Mouse (Mus musculus) granulocyte monocyte progenitor cell, adult 5-6 weeks (primary cell): ENCODE data around the gene Hnrnpa2b1. TPM values are rescaled to one million over a fixed set of nuclear protein-coding genes. Genes with fewer than 3 reads are reported as not detected.

Experiments used
- ATAC-seq: replicated peaks from 2 replicates; pipeline ENCODE4 v1.8.0; 2016; ENCODE audit warnings: mild to moderate bottlenecking, moderate TSS enrichment, inconsistent platforms; ENCODE audit not compliant: poor library complexity, severe bottlenecking
- total RNA-seq, 2 experiments: library from RNA; stranded (forward) in 1 of 2; stranded (reverse) in 1 of 2; fragments of 200-712, 200-1000 nt in 1 of 2; fragments of >200 nt in 1 of 2; fragmentation: Nextera tagmentation in 1 of 2; gene quantifications; 2 replicates each; pipeline ENCODE4 v1.2.3; 2014 to 2017

Gene Hnrnpa2b1
- total RNA-seq, 2 experiments from 2014 or later, result 1,312 to 1,481 TPM

DNA sequence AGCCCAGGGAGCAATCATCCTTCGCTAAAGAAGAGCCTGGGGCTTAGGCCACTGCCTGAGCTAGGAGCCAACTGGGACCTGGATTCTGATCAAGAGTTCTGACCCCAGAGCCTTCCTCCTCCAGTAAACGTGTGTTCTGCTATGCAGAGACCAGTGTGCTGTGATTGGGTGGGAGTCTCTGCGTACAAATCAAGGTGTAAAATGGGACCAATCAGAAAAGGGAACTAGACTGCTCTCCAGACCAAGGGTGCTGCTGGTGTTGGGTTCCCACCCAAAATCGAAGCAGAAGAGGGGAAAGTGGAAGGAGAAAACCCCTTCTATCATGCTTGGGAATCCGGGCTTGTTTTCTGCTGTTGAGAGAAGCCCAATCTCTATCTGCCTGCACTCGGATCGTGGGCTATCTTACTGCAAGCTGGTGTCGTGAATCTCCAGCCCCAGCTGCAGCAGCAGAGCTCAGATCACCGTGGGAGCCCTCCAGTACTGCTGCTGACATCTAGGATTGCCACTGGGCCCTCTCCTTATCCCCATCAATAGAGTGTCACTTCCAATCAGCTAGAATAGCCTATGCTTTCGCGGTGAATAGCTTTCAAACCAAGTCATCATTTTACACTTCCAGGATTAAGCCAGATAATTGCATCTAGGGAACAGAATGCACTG is 46.1 kb downstream of the Hnrnpa2b1 start:
- no peak for ATAC-seq

DNA sequence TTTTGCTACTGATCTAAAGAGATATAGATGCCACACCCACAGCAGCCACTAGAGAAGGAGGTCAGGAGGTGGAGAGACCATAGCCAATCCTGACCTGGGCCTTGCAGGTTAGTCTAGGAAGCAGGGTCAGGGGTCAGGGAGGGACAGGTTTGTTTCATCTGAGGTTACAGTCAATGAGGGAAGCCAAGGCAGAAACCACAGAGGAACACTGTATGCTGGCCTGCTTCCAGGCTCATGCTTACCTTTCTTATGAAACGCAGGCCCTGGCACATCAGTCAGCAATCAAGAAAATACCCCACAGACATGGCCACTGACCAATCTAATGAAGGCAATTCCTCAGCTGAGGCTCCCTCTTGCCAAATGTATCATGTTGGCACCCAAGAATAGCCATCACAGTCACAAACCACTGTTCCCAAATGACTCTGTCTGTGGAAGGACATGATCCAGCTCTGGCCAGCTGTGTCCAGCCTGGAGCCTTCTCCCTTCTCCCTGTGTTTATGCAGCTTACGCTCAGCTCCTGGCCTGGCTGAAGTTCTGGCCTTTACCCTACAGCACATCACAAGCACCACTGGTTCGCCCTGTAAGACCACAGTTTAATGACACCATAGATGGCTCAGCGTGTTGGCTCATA is 52.3 kb downstream of the Hnrnpa2b1 start:
- no peak for ATAC-seq

DNA sequence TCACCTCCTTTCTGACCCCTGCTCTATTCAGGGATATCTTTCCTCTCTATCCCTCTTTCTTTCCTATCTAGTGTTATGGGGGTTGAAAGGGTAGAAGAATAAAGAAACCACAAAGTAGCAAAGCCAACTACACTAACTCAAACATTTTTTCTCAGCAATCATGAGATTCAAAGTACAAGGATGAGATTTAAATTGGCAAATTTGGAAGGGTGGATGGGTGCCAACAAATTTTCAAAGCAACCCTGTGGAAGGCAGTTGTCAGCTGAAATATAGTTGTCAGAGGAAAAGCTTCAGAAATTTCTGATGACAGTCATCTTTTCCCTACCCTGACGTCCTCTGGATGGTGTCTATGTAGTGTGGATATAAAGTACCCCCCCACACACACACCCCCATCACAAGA is 53.3 kb downstream of the Hnrnpa2b1 start:
- ATAC-seq, result no peak

Other genes starting within 250 kb of the Hnrnpa2b1 start
- gene Nfe2l3, start 37.2 kb downstream of the Hnrnpa2b1 start, total RNA-seq (2014; fragmentation: Nextera tagmentation), result not detected in 2 replicates
- gene Nfe2l3, start 37.2 kb downstream of the Hnrnpa2b1 start, total RNA-seq (2017), result 0.73 TPM in 1 of 2 replicates, not detected in the other
- gene Cbx3, start 466 bp upstream of the Hnrnpa2b1 start, total RNA-seq (2014; fragmentation: Nextera tagmentation), result 259 and 278 TPM in 2 replicates
- gene Cbx3, start 466 bp upstream of the Hnrnpa2b1 start, total RNA-seq (2017), result 377 and 496 TPM in 2 replicates
- 54.5 and 58.4 TPM in 2 replicates for gene Snx10, start 54.0 kb upstream of the Hnrnpa2b1 start, total RNA-seq (2014; fragmentation: Nextera tagmentation)
- 57.2 and 65.3 TPM in 2 replicates for gene Snx10, start 54.0 kb upstream of the Hnrnpa2b1 start, total RNA-seq (2017)